Mouse (Mus musculus): Measurements from ENCODE around the gene Nectin1. TPM values are rescaled to one million over a fixed set of nuclear protein-coding genes. Genes with fewer than 3 reads are reported as not detected.

Gene Nectin1
- total and polyA plus RNA-seq, 3 experiments = 0.26 to 1.9 (median 1.8) TPM

DNA sequence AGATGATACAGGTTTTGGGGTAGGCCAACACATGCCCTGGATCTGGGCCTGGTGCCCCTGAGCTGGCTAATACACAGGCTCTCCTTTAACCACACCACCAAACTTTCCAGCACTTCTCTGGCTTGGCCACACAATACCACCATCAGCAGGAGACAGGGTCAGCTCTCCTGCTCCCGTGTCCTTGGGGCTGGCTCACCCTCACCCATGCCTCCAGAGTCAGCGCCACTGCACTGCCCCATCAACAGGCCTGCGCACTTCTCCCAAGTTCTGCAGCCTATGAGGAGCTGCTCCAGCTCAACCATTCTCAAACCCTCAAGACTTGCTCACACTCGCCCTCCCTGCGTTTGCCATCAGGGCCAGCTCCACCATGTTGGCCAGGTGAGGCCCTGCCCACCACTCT is 78.4 kb downstream of the Nectin1 start:
- no peak overlapping the region for H3K4me3 ChIP-seq (replicated peaks in 1 of 3; ENCODE audit: low read depth in 2 of 3, low read length in 2 of 3, poor library complexity in 1 of 3)
- no peaks in the 10 kb centered on the region for H3K9me3 ChIP-seq (replicated peaks; ENCODE audit: low read length)
- H3K9ac ChIP-seq (ENCODE audit: insufficient read depth, low read depth) = no peak overlapping the region
- dilution Hi-C loops (cut with MboI; ENCODE audit: extremely low pct_ligation_motif_present, extremely low pct_unique_long_range_greater_than_20kb, low sequenced_read_pairs) (no loop called here), in situ Hi-C loops (cut with MboI; ENCODE audit: low pct_ligation_motif_present, low pct_unique_long_range_greater_than_20kb, low sequenced_read_pairs) (no loop called here)
- no peaks in the 10 kb centered on the region for H3K79me2 ChIP-seq (replicated peaks; ENCODE audit: control insufficient read depth, extremely low read depth, insufficient read depth, poor library complexity, severe bottlenecking)
- no peak for TF ChIP-seq MAX (IDR thresholded peaks at IDR 0.05; ENCODE audit: low read length)
- TF ChIP-seq CHD1 (IDR thresholded peaks at IDR 0.05; ENCODE audit: low read depth, low read length) = no peak
- TF ChIP-seq USF1 (IDR thresholded peaks at IDR 0.05; ENCODE audit: low read depth, low read length) = no peak
- no peak for TF ChIP-seq JUND (conservative IDR thresholded peaks at IDR 0.05; ENCODE audit: low read depth, low read length)
- no peak for TF ChIP-seq ETS1 (conservative IDR thresholded peaks at IDR 0.05; ENCODE audit: low read depth, low read length)
- TF ChIP-seq ZNF384 (IDR thresholded peaks at IDR 0.05; ENCODE audit: low read depth, low read length) = no peak
- TF ChIP-seq EP300 (IDR thresholded peaks at IDR 0.05; ENCODE audit: low read length) = no peak
- no peak for TF ChIP-seq GABPA (IDR thresholded peaks at IDR 0.05; ENCODE audit: insufficient replicate concordance, low read depth, low read length)
- no peak for TF ChIP-seq ZC3H11A (IDR thresholded peaks at IDR 0.05; ENCODE audit: low read depth, low read length)
- TF ChIP-seq JUN (IDR thresholded peaks at IDR 0.05; ENCODE audit: insufficient read depth, low read depth, low read length) = no peak
- no peak for TF ChIP-seq HCFC1 (IDR thresholded peaks at IDR 0.05; ENCODE audit: low read depth, low read length)
- peaks cover 5 to 13% of the 10 kb centered on the region in 2 experiments; a peak in 3 of 4 replicates for H3K4me1 ChIP-seq (ENCODE audit: control insufficient read depth in 1 of 2, insufficient read depth in 2 of 2)
- DNase-seq (ENCODE audit: extremely low read depth) = no peak
- no peaks in the 10 kb centered on the region for H3K36me3 ChIP-seq (replicated peaks in 1 of 2; ENCODE audit: control insufficient read depth in 1 of 2, insufficient read depth in 1 of 2, low read length in 1 of 2)
- no peak overlapping the region for H3K4me2 ChIP-seq (ENCODE audit: insufficient read depth, low read depth, poor library complexity, severe bottlenecking)
- H3K27me3 ChIP-seq (replicated peaks) = peaks cover 69% of the 10 kb centered on the region
- H3K27ac ChIP-seq (ENCODE audit: insufficient read depth, low read depth) = no peak overlapping the region

DNA sequence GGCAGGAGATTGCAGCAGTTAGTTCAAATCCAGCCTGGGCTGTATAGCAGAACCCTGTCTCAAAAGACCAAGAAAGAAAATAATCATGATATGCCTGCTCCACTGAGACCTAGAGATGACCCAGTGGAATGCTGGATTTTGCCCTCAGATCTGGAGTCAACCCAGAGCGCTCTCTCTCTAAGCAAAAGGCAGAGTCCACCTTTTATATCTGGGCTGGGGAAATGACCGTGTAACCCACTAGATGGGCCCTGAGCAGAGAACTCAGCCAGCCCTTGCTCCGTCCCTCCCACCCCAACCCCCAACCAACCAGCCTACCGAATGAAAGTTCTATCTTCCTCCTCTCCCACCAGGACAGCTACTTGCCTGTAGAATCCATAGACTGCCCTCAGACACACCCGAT is 81.4 kb downstream of the Nectin1 start:
- in situ Hi-C loops (cut with MboI; ENCODE audit: low pct_ligation_motif_present, low pct_unique_long_range_greater_than_20kb, low sequenced_read_pairs) = loop anchor here (25.0 kb wide), 1 partner anchor 488 kb away; no protein-coding TSS in a partner anchor
- H3K9ac ChIP-seq (ENCODE audit: insufficient read depth, low read depth) = no peak overlapping the region
- H3K4me3 ChIP-seq (replicated peaks in 1 of 3; ENCODE audit: low read depth in 2 of 3, low read length in 2 of 3, poor library complexity in 1 of 3) = no peak overlapping the region
- no peaks in the 10 kb centered on the region for H3K36me3 ChIP-seq (replicated peaks in 1 of 2; ENCODE audit: control insufficient read depth in 1 of 2, insufficient read depth in 1 of 2, low read length in 1 of 2)
- no peak for DNase-seq (ENCODE audit: extremely low read depth)
- no peak overlapping the region for H3K27ac ChIP-seq (ENCODE audit: insufficient read depth, low read depth)
- TF ChIP-seq ZKSCAN1 (IDR thresholded peaks at IDR 0.05; ENCODE audit: borderline replicate concordance, low read depth, low read length) (no peak), HCFC1 (IDR thresholded peaks at IDR 0.05; ENCODE audit: low read depth, low read length) (no peak), UBTF (IDR thresholded peaks at IDR 0.05; ENCODE audit: low read depth, low read length) (no peak), SMC3 (IDR thresholded peaks at IDR 0.05; ENCODE audit: low read depth, low read length) (no peak), USF2 (conservative IDR thresholded peaks at IDR 0.05; ENCODE audit: low read depth, low read length) (no peak), RAD21 (IDR thresholded peaks at IDR 0.05; ENCODE audit: low read depth, low read length) (no peak), MAX (IDR thresholded peaks at IDR 0.05; ENCODE audit: low read length) (no peak), EP300 (IDR thresholded peaks at IDR 0.05; ENCODE audit: low read length) (no peak), PAX5 (IDR thresholded peaks at IDR 0.05; ENCODE audit: low read length) (no peak), USF1 (IDR thresholded peaks at IDR 0.05; ENCODE audit: low read depth, low read length) (no peak), CHD1 (IDR thresholded peaks at IDR 0.05; ENCODE audit: low read depth, low read length) (no peak), MAFK (IDR thresholded peaks at IDR 0.05; ENCODE audit: insufficient replicate concordance, low read length) (no peak), MAZ (IDR thresholded peaks at IDR 0.05; ENCODE audit: low read depth, low read length) (no peak), TCF12 (IDR thresholded peaks at IDR 0.05; ENCODE audit: low read depth, low read length) (no peak), RCOR1 (conservative IDR thresholded peaks at IDR 0.05; ENCODE audit: low read depth, low read length) (no peak), MXI1 (IDR thresholded peaks at IDR 0.05; ENCODE audit: low read depth, low read length) (no peak), MEF2A (IDR thresholded peaks at IDR 0.05; ENCODE audit: borderline replicate concordance, low read depth, low read length) (no peak), KAT2A (IDR thresholded peaks at IDR 0.05; ENCODE audit: insufficient replicate concordance, low read length) (no peak)
- no peak overlapping the region for H3K4me2 ChIP-seq (ENCODE audit: insufficient read depth, low read depth, poor library complexity, severe bottlenecking)
- dilution Hi-C loops (cut with MboI; ENCODE audit: extremely low pct_ligation_motif_present, extremely low pct_unique_long_range_greater_than_20kb, low sequenced_read_pairs) = no loop called here
- H3K4me1 ChIP-seq (ENCODE audit: control insufficient read depth in 1 of 2, insufficient read depth in 2 of 2) = no peaks in the 10 kb centered on the region
- no peaks in the 10 kb centered on the region for H3K9me3 ChIP-seq (replicated peaks; ENCODE audit: low read length)
- H3K27me3 ChIP-seq (replicated peaks) = peaks cover 78% of the 10 kb centered on the region
- no peaks in the 10 kb centered on the region for H3K79me2 ChIP-seq (replicated peaks; ENCODE audit: control insufficient read depth, extremely low read depth, insufficient read depth, poor library complexity, severe bottlenecking)
